Mouse (Mus musculus) neural tube, embryonic 11.5 days (tissue): ENCODE measurements around the gene Rasl11b. TPM values are rescaled to one million over a fixed set of nuclear protein-coding genes. Genes with fewer than 3 reads are reported as not detected.

Experiments
- ATAC-seq: fragments of 200-750 bp; cut with Nextera tagmentation; 2 replicates; pipeline ENCODE4 v1.8.0; 2017; ENCODE audit warnings: moderate number of reproducible peaks, mild to moderate bottlenecking, moderate TSS enrichment, moderate library complexity; ENCODE audit not compliant: insufficient read depth, low FRiP score, low TSS enrichment
- DNase-seq: peaks from one replicate; pipeline ENCODE4 v3.0.0-alpha.2; 2015; ENCODE audit warnings: low spot score
- H3K27ac ChIP-seq: fragments of 300-500 bp; sonication (generic); 2 replicates; pipeline ENCODE4 v1.5.1; 2014; ENCODE audit warnings: low read depth, mild to moderate bottlenecking, low read length
- H3K27me3 ChIP-seq: fragments of 300-500 bp; sonication (generic); 2 replicates; pipeline ENCODE4 v1.6.1; 2014; ENCODE audit warnings: mild to moderate bottlenecking, low read length, mixed read lengths; ENCODE audit not compliant: control insufficient read depth, insufficient read depth
- H3K36me3 ChIP-seq: fragments of 300-500 bp; sonication (generic); 2 replicates; pipeline ENCODE4 v1.6.1; 2014; ENCODE audit warnings: mild to moderate bottlenecking, low read length, moderate library complexity, mixed read lengths; ENCODE audit not compliant: control insufficient read depth, insufficient read depth
- H3K4me1 ChIP-seq: fragments of 300-500 bp; sonication (generic); 2 replicates; pipeline ENCODE4 v1.6.1; 2014; ENCODE audit warnings: low read length, mixed read lengths; ENCODE audit not compliant: control insufficient read depth, insufficient read depth
- H3K4me2 ChIP-seq: fragments of 300-500 bp; sonication (generic); 2 replicates; pipeline ENCODE4 v1.6.1; 2014; ENCODE audit warnings: low read depth, mild to moderate bottlenecking, moderate library complexity
- H3K4me3 ChIP-seq: fragments of 300-500 bp; sonication (generic); 2 replicates; pipeline ENCODE4 v1.5.1; 2014; ENCODE audit warnings: low read depth, low read length
- H3K9ac ChIP-seq: fragments of 300-500 bp; sonication (generic); 2 replicates; pipeline ENCODE4 v1.6.1; 2014; ENCODE audit warnings: mild to moderate bottlenecking, low read length
- H3K9me3 ChIP-seq: fragments of 300-500 bp; sonication (generic); 2 replicates; pipeline ENCODE4 v1.6.1; 2016; ENCODE audit warnings: low read length; ENCODE audit not compliant: control insufficient read depth
- WGBS: fragments of 180-500 bp; shearing (Covaris S2); extraction: QIAGEN DNeasy Blood & Tissue Kit; methylation state at CpG from one replicate; pipeline ENCODE4 v1.1.7; 2014; 5-methylcytosine and 5-hydroxymethylcytosine counted together
- polyA plus RNA-seq: library from polyadenylated mRNA; unstranded; fragments of >200 nt; fragmentation: Nextera tagmentation; extraction: Ambion mirVana; gene quantifications from 2 replicates; pipeline ENCODE4 v1.2.1, GENCODE M21; 2014

Rasl11b gene
- polyA plus RNA-seq, 1 experiment from 2014 or later, result 38.7 TPM

DNA sequence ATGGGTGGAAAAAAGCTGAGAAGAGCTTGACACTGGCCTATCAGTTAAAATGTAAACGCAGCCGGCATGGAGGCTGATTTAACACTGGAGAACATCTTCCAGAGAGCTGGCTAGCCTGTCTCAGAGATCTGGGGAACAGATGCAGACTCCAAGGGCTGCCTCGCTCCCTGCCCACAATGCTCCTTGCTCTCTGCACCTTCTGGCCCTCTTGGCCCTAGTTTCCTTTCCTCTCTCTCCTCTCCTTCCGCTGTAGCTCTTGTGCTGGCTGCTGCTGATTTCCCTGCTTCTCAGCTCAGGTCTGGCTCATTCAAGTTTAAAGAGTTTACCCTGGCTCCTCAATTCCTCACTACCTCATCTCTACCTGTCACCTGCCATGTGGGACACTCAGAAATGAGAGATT lies 14.6 kb downstream of the Rasl11b start:
- Histone ChIP-seq H3K4me2 (no peak overlapping the region), H3K9me3 (no peaks in the 10 kb centered on the region), H3K4me1 (peaks cover 6% of the 10 kb centered on the region), H3K4me3 (no peak overlapping the region), H3K9ac (no peak overlapping the region), H3K27me3 (no peaks in the 10 kb centered on the region), H3K36me3 (no peaks in the 10 kb centered on the region), H3K27ac (no peak overlapping the region)
- DNase-seq, result no peak
- ATAC-seq, result no peak
- 82% methylated on average over 4 of the region's 4 CpGs for WGBS

DNA sequence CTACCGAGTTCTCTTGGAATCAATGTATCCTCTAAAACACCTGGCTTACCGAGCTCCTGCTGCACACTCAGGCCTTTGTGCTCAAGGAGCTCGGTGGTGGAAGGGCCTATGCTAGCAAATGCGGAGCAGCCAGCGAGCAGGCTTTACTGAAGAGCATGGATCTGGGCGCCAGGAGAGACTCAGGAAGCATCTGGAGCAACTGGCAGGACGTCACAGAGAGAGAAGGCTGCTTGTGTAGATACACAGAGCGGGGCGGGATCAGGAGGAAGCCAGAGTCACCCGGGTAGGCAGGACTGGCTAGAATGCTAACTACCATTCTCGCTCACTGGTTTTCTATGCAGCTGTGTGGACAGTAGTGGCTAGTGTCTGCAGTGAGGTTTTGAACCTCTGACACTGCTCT lies 16.3 kb downstream of the Rasl11b start:
- H3K9me3 ChIP-seq, result no peaks in the 10 kb centered on the region
- H3K36me3 ChIP-seq, result no peaks in the 10 kb centered on the region
- ATAC-seq (no peak), DNase-seq (no peak)
- no peak overlapping the region for H3K4me3 ChIP-seq
- no peaks in the 10 kb centered on the region for H3K27me3 ChIP-seq
- H3K4me2 ChIP-seq, result no peak overlapping the region
- 79% methylated on average over 11 of the region's 11 CpGs for whole genome bisulfite sequencing
- H3K27ac ChIP-seq, result no peak overlapping the region
- H3K9ac ChIP-seq, result no peak overlapping the region
- peaks cover 5% of the 10 kb centered on the region; the same call in 1 of the 2 replicates for H3K4me1 ChIP-seq

DNA sequence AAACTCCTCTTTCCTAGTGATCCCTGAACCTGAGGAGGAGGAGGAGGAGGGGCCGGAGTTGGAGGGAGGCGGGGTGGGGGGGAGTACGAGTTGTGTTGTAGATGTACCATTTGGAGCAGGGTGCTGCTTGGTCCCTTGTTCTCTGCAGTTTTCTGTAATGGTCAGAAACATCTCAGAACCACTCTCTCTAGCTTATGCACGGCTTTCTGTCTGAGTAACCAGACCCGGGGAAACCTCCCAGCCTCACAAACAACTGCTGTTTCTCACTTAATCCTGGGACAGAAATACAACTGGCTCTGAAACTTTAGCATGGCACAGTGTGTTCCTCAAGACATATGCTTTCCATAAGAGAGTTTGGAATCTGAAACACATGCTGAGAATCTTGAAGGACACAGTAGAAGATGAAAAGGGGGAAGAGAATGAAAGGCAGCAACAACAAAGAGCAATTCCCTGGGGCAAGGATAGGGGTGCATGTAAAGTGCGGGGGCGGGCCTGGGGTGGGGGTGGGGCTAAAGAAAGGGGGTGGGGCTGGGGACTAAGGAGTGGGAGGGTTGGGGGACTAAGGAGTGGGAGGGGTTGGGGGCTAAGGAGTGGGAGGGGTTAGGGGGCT lies 19.5 kb downstream of the Rasl11b start:
- no peaks in the 10 kb centered on the region for H3K36me3 ChIP-seq
- H3K4me3 ChIP-seq, result no peak overlapping the region
- H3K9ac ChIP-seq, result no peak overlapping the region
- ATAC-seq (peak; percentile 58; the same call in 1 of the 2 replicates), DNase-seq (no peak)
- H3K4me2 ChIP-seq, result no peak overlapping the region
- WGBS, result 4% methylated on average over 7 of the region's 7 CpGs
- peaks cover 8% of the 10 kb centered on the region; the same call in 1 of the 2 replicates for H3K4me1 ChIP-seq
- H3K27me3 ChIP-seq, result no peaks in the 10 kb centered on the region
- 0 out of 2 replicates have a peak overlapping the region, but pooled peaks have one; percentile 21 for H3K27ac ChIP-seq
- H3K9me3 ChIP-seq, result no peaks in the 10 kb centered on the region

DNA sequence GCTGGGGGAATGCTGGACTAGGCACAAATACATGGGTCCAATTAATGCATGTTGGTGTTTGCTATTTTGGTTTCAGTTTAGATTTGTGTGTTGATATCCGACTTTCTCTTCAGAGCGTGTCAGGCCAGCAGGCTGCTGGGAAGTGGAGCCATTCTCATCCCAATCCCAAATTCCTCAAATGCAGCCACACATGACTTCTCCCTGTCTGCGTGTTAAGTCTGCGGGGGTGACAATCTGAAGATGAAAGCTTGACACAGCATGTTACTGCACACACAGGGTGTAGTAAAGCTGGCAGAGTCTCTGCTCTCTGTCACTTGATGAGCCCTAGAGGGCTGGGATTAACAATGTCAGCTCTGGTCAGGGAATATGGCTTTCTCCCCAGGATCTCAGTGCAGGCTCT lies 20.0 kb downstream of the Rasl11b start:
- DNase-seq, result no peak
- Histone ChIP-seq H3K4me3 (no peak overlapping the region), H3K9me3 (no peaks in the 10 kb centered on the region), H3K4me2 (no peak overlapping the region), H3K9ac (no peak overlapping the region), H3K36me3 (no peaks in the 10 kb centered on the region), H3K27me3 (no peaks in the 10 kb centered on the region), H3K4me1 (peaks cover 8% of the 10 kb centered on the region; the same call in 1 of the 2 replicates), H3K27ac (no peak overlapping the region)
- WGBS, result 20% methylated on average over 4 of the region's 4 CpGs
- ATAC-seq, result peak; percentile 41; the same call in 1 of the 2 replicates

DNA sequence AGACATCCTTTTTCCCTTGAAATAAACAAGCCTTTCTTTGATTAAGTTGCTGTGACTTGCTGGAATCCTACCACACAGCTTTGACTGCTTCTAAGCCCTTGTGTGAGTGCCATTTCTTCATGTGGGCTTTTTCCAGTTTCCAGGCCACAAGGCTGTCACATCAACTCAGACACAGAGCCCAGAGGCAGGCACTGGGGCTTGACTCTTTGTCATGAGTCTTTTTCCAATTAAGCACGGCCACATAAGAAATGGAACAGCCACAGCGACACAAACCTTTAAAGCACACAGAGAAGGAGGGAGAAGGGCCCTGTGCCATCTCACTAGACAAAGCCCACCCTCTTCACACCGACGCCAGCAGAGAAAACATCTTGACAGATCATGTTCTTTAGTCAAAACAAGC lies 23.4 kb downstream of the Rasl11b start:
- Histone ChIP-seq H3K9ac (no peak overlapping the region), H3K36me3 (no peaks in the 10 kb centered on the region), H3K9me3 (no peaks in the 10 kb centered on the region), H3K4me1 (peaks cover 8% of the 10 kb centered on the region; the same call in 1 of the 2 replicates), H3K27me3 (no peaks in the 10 kb centered on the region), H3K4me2 (no peak overlapping the region), H3K27ac (no peak overlapping the region), H3K4me3 (no peak overlapping the region)
- ATAC-seq, result no peak
- no peak for DNase-seq
- 63% methylated on average over 4 of the region's 4 CpGs for WGBS

DNA sequence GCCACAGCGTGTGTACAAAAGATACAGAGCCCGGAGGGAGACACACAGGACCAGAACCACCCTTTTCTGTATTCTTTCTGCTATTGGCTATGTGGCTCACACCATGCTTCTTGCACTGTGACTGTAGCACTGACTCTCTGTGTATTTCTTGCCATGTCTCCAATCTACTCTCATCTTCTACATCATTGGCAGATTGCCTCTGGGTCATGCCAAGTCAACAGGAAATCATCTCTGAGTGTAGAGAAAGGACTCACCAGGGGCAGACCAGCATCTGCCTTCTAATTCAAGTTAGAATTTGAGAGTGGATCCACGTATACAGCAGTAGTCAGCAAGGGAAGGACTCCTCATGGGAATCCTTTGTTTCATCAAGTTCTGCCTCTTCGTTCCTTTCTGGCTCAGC lies 27.5 kb downstream of the Rasl11b start:
- no peak for DNase-seq
- Histone ChIP-seq H3K27ac (no peak overlapping the region), H3K9me3 (no peaks in the 10 kb centered on the region), H3K36me3 (no peaks in the 10 kb centered on the region), H3K9ac (no peak overlapping the region), H3K4me1 (0 out of 2 replicates have a peak, but pooled peaks cover 3% of the 10 kb centered on the region), H3K27me3 (no peaks in the 10 kb centered on the region), H3K4me3 (no peak overlapping the region), H3K4me2 (no peak overlapping the region)
- WGBS, result 89% methylated on average over 4 of the region's 4 CpGs
- no peak for ATAC-seq

DNA sequence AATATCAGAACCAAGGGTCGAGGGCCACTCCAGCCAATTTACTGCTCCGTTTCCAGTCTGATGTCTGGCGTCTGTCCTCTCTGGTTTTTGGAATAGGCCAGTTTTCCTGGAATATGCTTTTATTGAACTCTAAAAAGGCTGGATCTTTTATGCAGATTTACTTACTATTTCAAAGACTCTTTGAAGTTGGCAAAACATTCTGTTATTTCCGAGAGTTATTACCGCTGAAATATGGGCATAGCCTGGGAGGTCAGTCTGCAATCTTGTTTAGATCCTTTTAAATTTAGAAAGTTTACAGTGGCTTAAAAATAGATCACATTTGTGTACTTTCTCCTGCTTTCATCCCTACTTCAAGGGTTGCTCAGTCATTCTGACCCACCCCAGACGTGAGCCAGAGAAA lies 29.4 kb downstream of the Rasl11b start:
- ATAC-seq, result no peak
- H3K27ac ChIP-seq, result no peak overlapping the region
- H3K9ac ChIP-seq, result no peak overlapping the region
- WGBS, result 93% methylated on average over 6 of the region's 6 CpGs
- H3K27me3 ChIP-seq, result no peaks in the 10 kb centered on the region
- no peak overlapping the region for H3K4me2 ChIP-seq
- no peaks in the 10 kb centered on the region for H3K36me3 ChIP-seq
- no peak for DNase-seq
- H3K4me3 ChIP-seq, result no peak overlapping the region
- H3K9me3 ChIP-seq, result no peaks in the 10 kb centered on the region
- H3K4me1 ChIP-seq, result no peaks in the 10 kb centered on the region

DNA sequence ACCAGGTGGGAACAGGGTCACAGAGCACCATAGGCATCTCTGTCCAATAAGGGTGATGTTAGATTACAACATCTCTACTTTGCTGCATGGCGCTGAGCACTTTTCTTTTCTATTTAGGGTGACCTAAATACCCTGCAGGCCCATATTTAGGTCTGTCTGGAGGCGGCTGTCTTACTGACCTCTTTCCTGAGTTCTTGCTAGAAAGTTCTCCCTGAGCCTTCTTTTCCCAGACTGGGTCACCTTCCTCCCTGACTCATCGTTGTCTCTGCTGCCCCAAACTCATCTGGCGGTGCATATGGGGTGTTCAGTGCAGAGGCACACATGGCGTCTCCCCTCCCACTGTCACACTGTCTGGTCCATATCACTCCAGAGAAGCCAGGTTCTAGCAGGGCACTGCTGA lies 31.1 kb downstream of the Rasl11b start:
- no peak overlapping the region for H3K9ac ChIP-seq
- 92% methylated on average over 5 of the region's 5 CpGs for WGBS
- H3K4me2 ChIP-seq, result no peak overlapping the region
- H3K27me3 ChIP-seq, result no peaks in the 10 kb centered on the region
- no peaks in the 10 kb centered on the region for H3K36me3 ChIP-seq
- H3K9me3 ChIP-seq, result no peaks in the 10 kb centered on the region
- no peak overlapping the region for H3K4me3 ChIP-seq
- ATAC-seq (no peak), DNase-seq (no peak)
- H3K27ac ChIP-seq, result no peak overlapping the region
- H3K4me1 ChIP-seq, result no peaks in the 10 kb centered on the region

DNA sequence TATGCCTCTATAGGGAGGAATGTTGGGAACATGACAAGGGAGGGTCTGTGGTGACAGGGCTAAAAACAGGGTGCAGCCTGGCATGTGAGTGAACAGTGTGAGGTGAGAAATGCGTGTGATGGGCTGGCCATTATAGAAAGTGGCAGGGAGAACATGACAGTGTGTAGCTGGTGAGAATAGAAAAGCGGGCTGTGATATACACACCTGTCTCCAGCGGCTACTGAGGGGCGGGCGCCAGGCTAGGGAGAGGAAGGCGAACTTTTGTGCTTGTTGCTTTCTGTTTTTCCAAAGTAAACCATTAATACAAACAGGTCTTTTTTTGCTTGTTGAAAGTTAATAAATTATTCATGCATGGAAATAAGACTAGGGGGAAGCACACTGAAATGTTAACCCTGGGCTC lies 32.3 kb downstream of the Rasl11b start:
- Histone ChIP-seq H3K27ac (no peak overlapping the region), H3K9ac (no peak overlapping the region), H3K9me3 (no peaks in the 10 kb centered on the region), H3K4me1 (no peaks in the 10 kb centered on the region), H3K36me3 (no peaks in the 10 kb centered on the region), H3K4me3 (no peak overlapping the region), H3K27me3 (no peaks in the 10 kb centered on the region), H3K4me2 (no peak overlapping the region)
- ATAC-seq, result no peak
- no peak for DNase-seq
- WGBS, result 94% methylated on average over 6 of the region's 6 CpGs
